Mouse (Mus musculus): ENCODE data around the gene Rgs8. TPM values are rescaled to one million over a fixed set of nuclear protein-coding genes. Genes with fewer than 3 reads are reported as not detected.

Gene Rgs8
- polyA plus RNA-seq, 1 experiment from 2014 or later: 0.24 TPM

DNA sequence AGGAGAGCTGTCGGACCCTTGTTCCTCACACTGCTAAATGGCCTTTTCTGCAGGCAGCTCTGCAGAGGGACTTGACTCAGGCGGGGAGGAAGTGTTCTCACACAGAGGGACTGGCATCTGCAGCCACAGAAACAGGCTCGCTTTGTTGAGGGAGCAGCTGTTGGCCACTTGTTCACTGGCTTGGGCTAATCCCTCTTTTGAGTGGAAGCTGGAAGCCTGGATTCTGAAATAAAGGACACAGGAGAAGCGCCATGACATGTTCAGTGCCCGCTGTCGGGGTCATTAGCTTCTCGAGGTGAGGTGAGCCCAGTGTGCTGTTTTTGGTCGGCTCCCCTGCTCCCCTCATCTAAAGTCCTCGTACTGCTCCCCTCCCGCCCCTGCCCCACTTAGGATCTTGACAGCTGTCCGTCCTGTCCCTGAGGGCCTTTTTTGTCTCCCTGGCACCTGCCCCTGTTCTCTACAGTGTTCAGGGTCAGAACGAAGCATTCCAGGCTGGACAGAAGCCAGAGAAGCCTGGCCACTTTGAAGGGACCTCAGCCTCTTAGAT is 50.7 kb downstream of the Rgs8 start:
- 8% methylated on average over 12 of the region's 12 CpGs for WGBS
- Histone ChIP-seq H3K4me2 (ENCODE audit: low read depth, severe bottlenecking) (0 out of 2 replicates have a peak overlapping the region, but pooled peaks have one; percentile 2), H3K27me3 (ENCODE audit: control insufficient read depth, insufficient read depth, low read length) (no peaks in the 10 kb centered on the region), H3K4me1 (ENCODE audit: control insufficient read depth, insufficient read depth, low read length) (peaks cover 26% of the 10 kb centered on the region), H3K4me3 (ENCODE audit: low read depth, low read length) (no peak overlapping the region), H3K9me3 (ENCODE audit: control insufficient read depth, low read length) (no peaks in the 10 kb centered on the region), H3K36me3 (ENCODE audit: control insufficient read depth, insufficient read depth, low read length) (no peaks in the 10 kb centered on the region), H3K27ac (replicated peaks; ENCODE audit: low read depth, low read length) (peak overlapping the region; percentile 66), H3K9ac (ENCODE audit: low read length) (no peak overlapping the region)
- ATAC-seq (ENCODE audit: insufficient number of reproducible peaks, low FRiP score, low TSS enrichment, low read depth) (peak; percentile 62; the same call in 1 of the 2 replicates), DNase-seq (ENCODE audit: low spot score) (peak; percentile 55)

DNA sequence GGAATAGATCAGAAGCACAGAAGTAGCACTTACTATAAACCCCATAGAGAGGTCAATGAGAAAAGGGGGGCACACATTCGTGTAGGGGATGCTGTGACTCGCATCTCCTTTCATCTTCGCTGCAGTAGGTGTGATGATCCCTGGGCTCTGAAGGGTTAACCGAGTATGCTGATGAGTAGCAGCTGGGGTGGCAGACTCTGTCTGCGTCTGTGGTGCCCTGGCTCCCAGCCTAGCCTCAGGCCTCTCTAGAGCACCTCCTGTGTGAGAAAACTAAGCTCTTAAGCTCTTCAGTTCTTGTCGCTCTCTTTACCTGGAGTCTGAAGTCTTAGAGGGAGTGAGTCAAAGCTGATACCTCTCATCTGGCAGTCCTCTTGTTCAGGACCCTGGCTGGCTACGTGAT is 51.3 kb downstream of the Rgs8 start:
- Histone ChIP-seq H3K9me3 (ENCODE audit: control insufficient read depth, low read length) (no peaks in the 10 kb centered on the region), H3K9ac (ENCODE audit: low read length) (no peak overlapping the region), H3K27ac (replicated peaks; ENCODE audit: low read depth, low read length) (peak overlapping the region; percentile 66; the same call in 1 of the 2 replicates), H3K4me1 (ENCODE audit: control insufficient read depth, insufficient read depth, low read length) (peaks cover 26% of the 10 kb centered on the region), H3K4me2 (ENCODE audit: low read depth, severe bottlenecking) (no peak overlapping the region), H3K27me3 (ENCODE audit: control insufficient read depth, insufficient read depth, low read length) (no peaks in the 10 kb centered on the region), H3K4me3 (ENCODE audit: low read depth, low read length) (no peak overlapping the region), H3K36me3 (ENCODE audit: control insufficient read depth, insufficient read depth, low read length) (no peaks in the 10 kb centered on the region)
- 10% methylated on average over 7 of the region's 7 CpGs for WGBS
- ATAC-seq (ENCODE audit: insufficient number of reproducible peaks, low FRiP score, low TSS enrichment, low read depth) (no peak), DNase-seq (ENCODE audit: low spot score) (peak; percentile 44)

DNA sequence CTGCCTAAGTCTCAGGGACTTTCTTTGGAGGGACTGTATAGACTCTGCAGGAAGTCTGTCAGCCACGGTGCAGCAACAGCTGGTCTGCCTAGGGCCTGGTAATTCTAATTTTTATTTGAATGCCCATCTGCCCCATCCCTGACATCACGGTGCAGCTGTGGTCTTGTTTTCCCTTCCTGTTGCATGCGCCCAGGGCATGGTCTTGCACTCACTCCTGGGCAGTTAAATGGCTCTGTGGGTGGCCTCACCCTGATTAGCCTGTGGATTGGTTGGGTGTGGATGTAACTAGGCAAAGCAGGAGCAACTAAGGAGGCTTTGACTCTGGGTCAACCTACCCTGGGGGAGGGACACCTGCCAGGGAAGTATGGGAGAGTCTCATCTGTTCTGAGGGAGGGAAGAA is 52.2 kb downstream of the Rgs8 start:
- H3K4me1 ChIP-seq (ENCODE audit: control insufficient read depth, insufficient read depth, low read length): peaks cover 26% of the 10 kb centered on the region
- ATAC-seq (ENCODE audit: insufficient number of reproducible peaks, low FRiP score, low TSS enrichment, low read depth): no peak

DNA sequence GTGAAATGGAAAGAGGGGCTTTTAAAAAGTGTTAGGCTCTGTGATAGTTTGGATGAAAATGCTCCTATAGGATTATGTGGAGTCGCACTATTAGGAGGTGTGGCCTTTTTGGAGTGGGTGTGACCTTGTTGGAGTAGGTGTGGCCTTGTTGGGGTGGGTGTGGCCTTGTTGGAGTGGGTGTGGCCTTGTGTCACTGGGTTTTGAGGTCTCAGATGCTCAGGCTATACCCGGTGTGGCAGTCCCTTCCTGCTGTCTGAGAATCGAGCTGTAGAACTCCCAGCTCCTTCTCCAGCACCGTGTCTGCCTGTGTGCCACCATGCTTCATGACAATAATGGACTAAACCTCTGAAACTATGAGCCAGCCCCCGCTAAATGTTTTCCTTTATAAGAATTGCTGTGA is 55.8 kb downstream of the Rgs8 start:
- Histone ChIP-seq H3K9ac (ENCODE audit: low read length) (no peak overlapping the region), H3K9me3 (ENCODE audit: control insufficient read depth, low read length) (no peaks in the 10 kb centered on the region), H3K27me3 (ENCODE audit: control insufficient read depth, insufficient read depth, low read length) (no peaks in the 10 kb centered on the region), H3K4me2 (ENCODE audit: low read depth, severe bottlenecking) (no peak overlapping the region), H3K27ac (replicated peaks; ENCODE audit: low read depth, low read length) (no peak overlapping the region), H3K36me3 (ENCODE audit: control insufficient read depth, insufficient read depth, low read length) (no peaks in the 10 kb centered on the region), H3K4me1 (ENCODE audit: control insufficient read depth, insufficient read depth, low read length) (peaks cover 12% of the 10 kb centered on the region), H3K4me3 (ENCODE audit: low read depth, low read length) (no peak overlapping the region)
- ATAC-seq (ENCODE audit: insufficient number of reproducible peaks, low FRiP score, low TSS enrichment, low read depth) (no peak), DNase-seq (ENCODE audit: low spot score) (no peak)
- 87% methylated on average over 5 of the region's 5 CpGs for WGBS

More for the DNA sequence above, 52.2 kb downstream of the Rgs8 start:
- 15% methylated on average over 3 of the region's 3 CpGs for WGBS
- peak; percentile 42 for DNase-seq (ENCODE audit: low spot score)
- no peaks in the 10 kb centered on the region for H3K36me3 ChIP-seq (ENCODE audit: control insufficient read depth, insufficient read depth, low read length)
- H3K4me3 ChIP-seq (ENCODE audit: low read depth, low read length): no peak overlapping the region
- H3K9ac ChIP-seq (ENCODE audit: low read length): no peak overlapping the region
- no peaks in the 10 kb centered on the region for H3K27me3 ChIP-seq (ENCODE audit: control insufficient read depth, insufficient read depth, low read length)
- no peak overlapping the region for H3K27ac ChIP-seq (replicated peaks; ENCODE audit: low read depth, low read length)
- H3K4me2 ChIP-seq (ENCODE audit: low read depth, severe bottlenecking): no peak overlapping the region
- no peaks in the 10 kb centered on the region for H3K9me3 ChIP-seq (ENCODE audit: control insufficient read depth, low read length)

DNA sequence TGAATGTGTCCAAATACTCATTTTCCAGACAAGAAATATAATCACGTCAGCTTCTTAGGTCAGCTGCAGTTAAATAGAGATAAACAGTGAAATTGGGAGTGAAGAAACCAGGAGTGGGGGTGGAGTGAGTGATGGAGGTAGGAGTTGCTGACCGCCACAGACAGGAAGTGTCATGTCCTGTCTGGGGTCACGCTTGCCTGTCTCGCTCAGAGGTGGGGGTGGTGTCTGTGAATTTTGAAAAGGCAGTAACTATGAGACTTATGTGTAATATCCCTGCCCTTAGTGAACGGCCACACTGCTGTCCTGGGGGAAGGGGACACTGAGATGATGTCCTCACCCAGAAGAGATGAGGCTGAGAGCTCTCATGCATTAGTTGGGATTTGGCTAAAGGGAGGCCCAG is 56.6 kb downstream of the Rgs8 start:
- no peak overlapping the region for H3K4me3 ChIP-seq (ENCODE audit: low read depth, low read length)
- H3K27me3 ChIP-seq (ENCODE audit: control insufficient read depth, insufficient read depth, low read length): no peaks in the 10 kb centered on the region
- no peak for DNase-seq (ENCODE audit: low spot score)
- no peak for ATAC-seq (ENCODE audit: insufficient number of reproducible peaks, low FRiP score, low TSS enrichment, low read depth)
- H3K4me2 ChIP-seq (ENCODE audit: low read depth, severe bottlenecking): no peak overlapping the region
- H3K36me3 ChIP-seq (ENCODE audit: control insufficient read depth, insufficient read depth, low read length): no peaks in the 10 kb centered on the region
- H3K9ac ChIP-seq (ENCODE audit: low read length): no peak overlapping the region
- H3K9me3 ChIP-seq (ENCODE audit: control insufficient read depth, low read length): no peaks in the 10 kb centered on the region
- 74% methylated on average over 5 of the region's 5 CpGs for WGBS
- no peak overlapping the region for H3K27ac ChIP-seq (replicated peaks; ENCODE audit: low read depth, low read length)
- H3K4me1 ChIP-seq (ENCODE audit: control insufficient read depth, insufficient read depth, low read length): peaks cover 7% of the 10 kb centered on the region

DNA sequence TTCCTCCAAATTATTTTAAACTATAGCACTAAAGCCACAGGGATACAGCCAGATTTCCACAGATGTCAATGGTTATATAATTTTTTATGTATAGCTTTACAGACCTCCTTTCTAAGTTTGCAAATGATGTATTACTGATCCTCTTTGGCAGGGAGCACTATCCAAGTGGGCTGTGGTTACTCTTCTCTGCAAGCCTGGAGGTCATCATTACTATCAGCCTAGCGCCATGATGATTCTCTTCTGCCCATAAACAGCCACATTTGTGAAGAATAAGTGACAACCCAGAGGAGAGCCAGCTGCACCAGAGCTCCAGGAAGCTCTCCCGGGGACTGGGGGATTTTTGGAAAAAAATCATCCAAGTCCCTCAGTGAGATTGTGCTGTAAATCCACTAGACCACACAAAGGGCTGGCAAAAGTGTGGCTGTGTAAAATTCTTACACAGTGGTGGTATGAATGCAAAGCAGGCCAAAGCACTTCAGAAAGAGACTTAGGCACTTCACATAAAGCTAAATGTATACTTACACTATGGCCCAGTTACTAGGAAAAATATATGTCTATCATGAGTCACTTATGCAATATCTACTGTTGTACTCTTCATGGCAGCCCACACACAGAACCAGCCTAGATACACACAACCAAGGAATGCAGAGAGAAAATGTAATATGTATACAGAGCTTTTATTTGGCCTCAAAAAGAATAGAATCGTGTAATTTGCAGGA is 58.9 kb downstream of the Rgs8 start:
- Histone ChIP-seq H3K27ac (replicated peaks; ENCODE audit: low read depth, low read length) (no peak overlapping the region), H3K4me1 (ENCODE audit: control insufficient read depth, insufficient read depth, low read length) (no peaks in the 10 kb centered on the region), H3K27me3 (ENCODE audit: control insufficient read depth, insufficient read depth, low read length) (no peaks in the 10 kb centered on the region), H3K9me3 (ENCODE audit: control insufficient read depth, low read length) (no peaks in the 10 kb centered on the region), H3K4me3 (ENCODE audit: low read depth, low read length) (no peak overlapping the region), H3K36me3 (ENCODE audit: control insufficient read depth, insufficient read depth, low read length) (no peaks in the 10 kb centered on the region), H3K4me2 (ENCODE audit: low read depth, severe bottlenecking) (no peak overlapping the region), H3K9ac (ENCODE audit: low read length) (no peak overlapping the region)
- no peak for ATAC-seq (ENCODE audit: insufficient number of reproducible peaks, low FRiP score, low TSS enrichment, low read depth)
- 84% methylated on average over 3 of the region's 3 CpGs for WGBS
- no peak for DNase-seq (ENCODE audit: low spot score)

DNA sequence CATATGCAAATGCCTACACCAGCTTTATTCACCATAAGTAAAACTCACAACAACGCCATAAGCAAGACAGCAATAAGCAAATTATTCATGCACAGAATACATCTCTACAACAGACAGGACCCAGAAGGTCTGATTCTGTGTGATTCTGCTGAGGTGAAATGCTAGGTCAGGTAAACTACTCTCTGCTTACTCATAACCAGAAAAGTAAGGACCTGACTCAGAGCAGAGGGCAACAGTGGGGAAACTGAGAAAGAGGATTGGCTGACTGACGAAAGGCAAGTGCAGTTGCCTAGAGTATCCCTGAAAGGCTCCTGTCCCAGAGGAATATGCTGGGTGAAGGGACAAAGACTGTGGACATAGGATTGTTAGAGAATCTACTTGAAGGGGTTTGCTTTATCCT is 59.8 kb downstream of the Rgs8 start:
- DNase-seq (ENCODE audit: low spot score) (no peak), ATAC-seq (ENCODE audit: insufficient number of reproducible peaks, low FRiP score, low TSS enrichment, low read depth) (no peak)
- Histone ChIP-seq H3K27ac (replicated peaks; ENCODE audit: low read depth, low read length) (no peak overlapping the region), H3K4me2 (ENCODE audit: low read depth, severe bottlenecking) (no peak overlapping the region), H3K27me3 (ENCODE audit: control insufficient read depth, insufficient read depth, low read length) (no peaks in the 10 kb centered on the region), H3K4me3 (ENCODE audit: low read depth, low read length) (no peak overlapping the region), H3K9ac (ENCODE audit: low read length) (no peak overlapping the region), H3K36me3 (ENCODE audit: control insufficient read depth, insufficient read depth, low read length) (no peaks in the 10 kb centered on the region), H3K9me3 (ENCODE audit: control insufficient read depth, low read length) (no peaks in the 10 kb centered on the region), H3K4me1 (ENCODE audit: control insufficient read depth, insufficient read depth, low read length) (no peaks in the 10 kb centered on the region)
- WGBS: 84% methylated on average over 2 of the region's 2 CpGs

DNA sequence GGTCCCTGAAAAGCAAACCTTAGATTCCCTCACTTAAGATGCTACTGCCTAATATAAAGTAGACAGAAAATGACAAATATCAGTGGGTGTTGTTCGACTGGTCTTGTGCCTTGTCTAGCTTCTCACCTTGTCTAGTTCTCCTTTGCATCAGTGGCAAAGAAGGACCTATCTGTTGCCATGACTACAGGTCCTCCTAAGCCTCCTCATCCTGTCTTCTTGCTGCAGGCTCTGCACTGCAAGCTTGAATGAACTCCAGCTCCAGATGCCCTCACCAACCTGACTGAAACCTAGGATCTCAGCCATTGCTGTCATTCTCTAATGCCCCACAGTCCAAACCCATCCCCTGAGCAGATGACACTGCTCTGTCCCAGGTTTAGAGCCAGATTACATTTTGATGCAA is 65.2 kb downstream of the Rgs8 start:
- no peak for ATAC-seq (ENCODE audit: insufficient number of reproducible peaks, low FRiP score, low TSS enrichment, low read depth)
- WGBS: 92% methylated on average over 1 of the region's 1 CpGs

More for the DNA sequence above, 65.2 kb downstream of the Rgs8 start:
- Histone ChIP-seq H3K27ac (replicated peaks; ENCODE audit: low read depth, low read length) (no peak overlapping the region), H3K4me3 (ENCODE audit: low read depth, low read length) (no peak overlapping the region), H3K9me3 (ENCODE audit: control insufficient read depth, low read length) (no peaks in the 10 kb centered on the region), H3K9ac (ENCODE audit: low read length) (no peak overlapping the region), H3K4me1 (ENCODE audit: control insufficient read depth, insufficient read depth, low read length) (no peaks in the 10 kb centered on the region), H3K36me3 (ENCODE audit: control insufficient read depth, insufficient read depth, low read length) (no peaks in the 10 kb centered on the region), H3K4me2 (ENCODE audit: low read depth, severe bottlenecking) (no peak overlapping the region), H3K27me3 (ENCODE audit: control insufficient read depth, insufficient read depth, low read length) (no peaks in the 10 kb centered on the region)
- no peak for DNase-seq (ENCODE audit: low spot score)
